Mouse (Mus musculus) ES-Bruce4 (cell line): Measurements from ENCODE around the gene Nucks1.

ENCODE experiments used
- CTCF ChIP-seq: IDR thresholded peaks from one replicate; pipeline ENCODE4 v1.8.1; 2011; ENCODE audit warnings: low read depth, low read length
- EP300 ChIP-seq: IDR thresholded peaks from 2 replicates; pipeline ENCODE4 v1.6.1; 2011; ENCODE audit warnings: low read depth, low read length; ENCODE audit not compliant: insufficient read depth
- POLR2A ChIP-seq: IDR thresholded peaks from one replicate; pipeline ENCODE4 v1.8.1; 2011; ENCODE audit warnings: low read length; ENCODE audit not compliant: insufficient read depth

- TF ChIP-seq POLR2A (no peak), CTCF (no peak), EP300 (no peak)
These were observed 66.6 kb downstream of the Nucks1 start for GRCm38 (mm10) chr1:131976886-131977285.
